In genomic region chr1:57083134-57083533, GRCm38 (mm10) we compare ENCODE assay signal across 14 mouse cellular contexts.
DNase-seq lines count a peak whose midpoint lies in the region; ATAC-seq and TF ChIP-seq lines count a peak whose summit lies in the region.
"Had no signal": no experiment of that assay in that cellular context is flagged by ENCODE, and none has a peak within 500 bp of the region (broad histone marks: within the 10 kb centered on the region; RNA-seq: fewer than 3 reads in every experiment).

No protein-coding gene starts in this region.

- WGBS in forebrain, embryonic 13.5 days: 11% methylated on average over 17 of the region's 17 CpGs
- WGBS in hindbrain, postnatal 0 days: 15% methylated on average over 17 of the region's 17 CpGs
- WGBS in neural tube, embryonic 14.5 days: 13% methylated on average over 17 of the region's 17 CpGs

- H3K27ac ChIP-seq in forebrain, embryonic 13.5 days: no peak overlapping the region
- H3K27ac ChIP-seq in hindbrain, postnatal 0 days: no peak overlapping the region
- H3K27ac ChIP-seq in neural tube, embryonic 14.5 days (ENCODE audit: low read depth, low read length): no peak overlapping the region; the same call in 1 of the 2 replicates
- H3K27ac ChIP-seq: stomach, postnatal 0 days had no signal

- peak overlapping the region; percentile 6; the same call in 1 of the 2 replicates for H3K4me3 ChIP-seq in forebrain, embryonic 13.5 days
- H3K4me3 ChIP-seq in hindbrain, postnatal 0 days (ENCODE audit: low read length): peak overlapping the region; percentile 3; the same call in 1 of the 2 replicates
- H3K4me3 ChIP-seq in neural tube, embryonic 14.5 days (ENCODE audit: low read depth, low read length): no peak overlapping the region; the same call in 1 of the 2 replicates
- H3K4me3 ChIP-seq: erythroblast, embryonic 14.5 days had no signal

- no peaks in the 10 kb centered on the region for H3K36me3 ChIP-seq in forebrain, embryonic 13.5 days (ENCODE audit: poor library complexity, severe bottlenecking)
- H3K36me3 ChIP-seq in hindbrain, postnatal 0 days (ENCODE audit: insufficient read depth, low read length): no peaks in the 10 kb centered on the region
- H3K36me3 ChIP-seq in neural tube, embryonic 14.5 days (ENCODE audit: control insufficient read depth, insufficient read depth, low read length): no peaks in the 10 kb centered on the region

- H3K27me3 ChIP-seq in forebrain, embryonic 13.5 days: no peaks in the 10 kb centered on the region
- H3K27me3 ChIP-seq in hindbrain, postnatal 0 days (ENCODE audit: insufficient read depth, low read length): no peaks in the 10 kb centered on the region
- H3K27me3 ChIP-seq in neural tube, embryonic 14.5 days (ENCODE audit: control insufficient read depth, insufficient read depth, low read length): no peaks in the 10 kb centered on the region

- no peak overlapping the region for H3K9ac ChIP-seq in forebrain, embryonic 13.5 days
- no peak overlapping the region for H3K9ac ChIP-seq in hindbrain, postnatal 0 days (replicated peaks; ENCODE audit: low read length)
- H3K9ac ChIP-seq in neural tube, embryonic 14.5 days (replicated peaks; ENCODE audit: low read depth, low read length): no peak overlapping the region; the same call in 1 of the 2 replicates

- peak; percentile 87 for ATAC-seq in forebrain, embryonic 13.5 days
- no peak for ATAC-seq in hindbrain, postnatal 0 days
- peak; percentile 72 for ATAC-seq in neural tube, embryonic 14.5 days (ENCODE audit: low read depth)
- no peak for ATAC-seq in inflammation-experienced regulatory T-cells, adult 6 months
- ATAC-seq: intestine, postnatal 0 days had no signal

- H3K4me2 ChIP-seq in forebrain, embryonic 13.5 days: peak overlapping the region; percentile 48
- H3K4me2 ChIP-seq in hindbrain, postnatal 0 days (ENCODE audit: low read depth, low read length): peak overlapping the region; percentile 45
- H3K4me2 ChIP-seq in neural tube, embryonic 14.5 days (ENCODE audit: low read depth, low read length): peak overlapping the region; percentile 35
- H3K4me2 ChIP-seq: liver, embryonic 11.5 days had no signal

- no peak for TF ChIP-seq CTCF in hindbrain, postnatal 0 days (IDR thresholded peaks at IDR 0.05; ENCODE audit: low read depth)

- H3K4me1 ChIP-seq in forebrain, embryonic 13.5 days: peaks cover 14% of the 10 kb centered on the region
- H3K4me1 ChIP-seq in hindbrain, postnatal 0 days (ENCODE audit: insufficient read depth, low read length): no peaks in the 10 kb centered on the region
- no peaks in the 10 kb centered on the region for H3K4me1 ChIP-seq in neural tube, embryonic 14.5 days (ENCODE audit: control insufficient read depth, insufficient read depth, low read length)

- DNase-seq in embryo, embryonic 11 days: peak; percentile 30
- DNase-seq in embryo, embryonic 9.5 days (ENCODE audit: extremely low spot score): no peak
- peak; percentile 28 for DNase-seq in hindbrain, postnatal 0 days (ENCODE audit: low spot score)
- DNase-seq in urinary bladder, postnatal 4 days (ENCODE audit: low spot score in 2 of 2): no peak
- no peak for DNase-seq in cerebellum, postnatal 36 days
- DNase-seq: cerebellum, adult 9-11 months; gastrocnemius, postnatal 14 days had no signal

- no peaks in the 10 kb centered on the region for H3K9me3 ChIP-seq in forebrain, embryonic 13.5 days (replicated peaks)
- no peaks in the 10 kb centered on the region for H3K9me3 ChIP-seq in hindbrain, postnatal 0 days (ENCODE audit: low read length)
- H3K9me3 ChIP-seq in neural tube, embryonic 14.5 days (ENCODE audit: control insufficient read depth, low read length): no peaks in the 10 kb centered on the region

Comparison
In these comparisons a context has a peak if more than half of its experiments do, and no peak if none do; other contexts are left out.
1. DNase-seq: peak in embryo, embryonic 11 days (single experiment) and hindbrain, postnatal 0 days (single experiment); none in embryo, embryonic 9.5 days (single experiment), urinary bladder, postnatal 4 days (0 of 2) and cerebellum, postnatal 36 days (0 of 2).
2. ATAC-seq: peak in forebrain, embryonic 13.5 days (single experiment) and neural tube, embryonic 14.5 days (single experiment); none in hindbrain, postnatal 0 days (single experiment) and inflammation-experienced regulatory T-cells, adult 6 months (single experiment).
3. Peak in every context shown above with its lines, with median percentiles within 50 percentile points of each other: H3K4me2 ChIP-seq.